In the genomic region with DNA sequence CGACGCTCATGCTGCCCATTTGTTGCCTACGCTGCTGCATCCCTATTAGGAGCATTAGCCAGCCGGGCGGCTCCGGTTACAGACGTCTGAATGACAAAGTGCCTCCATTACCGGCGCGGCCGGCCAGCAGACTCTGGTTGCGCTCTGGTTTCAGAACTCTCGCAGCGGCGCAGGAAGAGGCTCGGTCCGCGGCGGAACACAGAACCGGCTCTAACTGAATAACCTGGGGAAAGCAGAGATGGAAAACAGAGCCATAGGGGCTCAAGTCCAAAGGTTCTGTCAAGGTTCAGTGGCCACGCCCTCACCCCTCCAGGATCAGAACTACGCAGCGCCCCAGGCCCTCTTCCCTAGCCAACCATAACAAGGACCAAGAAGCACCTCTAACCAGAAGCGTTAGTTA, we compare ENCODE assay signal across 8 mouse cellular contexts. TPM values are rescaled to one million over a fixed set of nuclear protein-coding genes. Genes with fewer than 3 reads are reported as not detected.
A peak's percentile ranks its signal among the peaks of the same experiment; 100 is the strongest.
DNase-seq lines count a peak whose midpoint lies in the region; ATAC-seq and TF ChIP-seq lines count a peak whose summit lies in the region.

No protein-coding gene starts in this region.

- H3K9ac ChIP-seq in lung, embryonic 16.5 days (ENCODE audit: low read length): no peak overlapping the region
- H3K9ac ChIP-seq in forebrain, postnatal 0 days: no peak overlapping the region
- H3K9ac ChIP-seq in kidney, embryonic 16.5 days (replicated peaks; ENCODE audit: low read length): peak overlapping the region; percentile 64; the same call in 1 of the 2 replicates
- no peak overlapping the region for H3K9ac ChIP-seq in midbrain, embryonic 14.5 days (replicated peaks; ENCODE audit: low read length)

- H3K4me3 ChIP-seq in lung, embryonic 16.5 days (ENCODE audit: low read length): peak overlapping the region; percentile 33
- peak overlapping the region; percentile 45 for H3K4me3 ChIP-seq in forebrain, postnatal 0 days (ENCODE audit: low read depth, low read length)
- peak overlapping the region; percentile 51 for H3K4me3 ChIP-seq in kidney, embryonic 16.5 days (ENCODE audit: low read length)
- peak overlapping the region; percentile 47 for H3K4me3 ChIP-seq in midbrain, embryonic 14.5 days (replicated peaks; ENCODE audit: low read depth, low read length)

- peaks cover 78% of the 10 kb centered on the region for H3K27me3 ChIP-seq in lung, embryonic 16.5 days (ENCODE audit: control insufficient read depth, insufficient read depth, low read depth, low read length)
- peaks cover 55% of the 10 kb centered on the region for H3K27me3 ChIP-seq in forebrain, postnatal 0 days (ENCODE audit: insufficient read depth, low read length)
- H3K27me3 ChIP-seq in kidney, embryonic 16.5 days (ENCODE audit: insufficient read depth, low read length): peaks cover 60% of the 10 kb centered on the region
- H3K27me3 ChIP-seq in midbrain, embryonic 14.5 days (ENCODE audit: control insufficient read depth, insufficient read depth, low read length): peaks cover 62% of the 10 kb centered on the region

- no peaks in the 10 kb centered on the region for H3K36me3 ChIP-seq in lung, embryonic 16.5 days (ENCODE audit: control insufficient read depth, insufficient read depth, low read length)
- H3K36me3 ChIP-seq in forebrain, postnatal 0 days (ENCODE audit: insufficient read depth): no peaks in the 10 kb centered on the region
- H3K36me3 ChIP-seq in kidney, embryonic 16.5 days (ENCODE audit: insufficient read depth, low read length): no peaks in the 10 kb centered on the region
- no peaks in the 10 kb centered on the region for H3K36me3 ChIP-seq in midbrain, embryonic 14.5 days (ENCODE audit: control insufficient read depth, insufficient read depth, low read length)

- WGBS in lung, embryonic 16.5 days: 1% methylated on average over 24 of the region's 24 CpGs
- WGBS in forebrain, postnatal 0 days: 2% methylated on average over 24 of the region's 24 CpGs
- under 1% methylated on average over 24 of the region's 24 CpGs for WGBS in kidney, embryonic 16.5 days
- under 1% methylated on average over 24 of the region's 24 CpGs for WGBS in midbrain, embryonic 14.5 days

- no peak for ATAC-seq in lung, embryonic 16.5 days (ENCODE audit: low read depth)
- ATAC-seq in forebrain, postnatal 0 days: no peak
- peak; percentile 36; the same call in 1 of the 2 replicates for ATAC-seq in kidney, embryonic 16.5 days (ENCODE audit: low FRiP score, low TSS enrichment)
- no peak for ATAC-seq in midbrain, embryonic 14.5 days (ENCODE audit: low FRiP score, low TSS enrichment)

- no peak for TF ChIP-seq CTCF in forebrain, postnatal 0 days (IDR thresholded peaks at IDR 0.05; ENCODE audit: low read depth)

- peak overlapping the region; percentile 83 for H3K4me2 ChIP-seq in lung, embryonic 16.5 days (ENCODE audit: low read depth, low read length)
- H3K4me2 ChIP-seq in forebrain, postnatal 0 days (ENCODE audit: low read depth): peak overlapping the region; percentile 83
- H3K4me2 ChIP-seq in kidney, embryonic 16.5 days (replicated peaks; ENCODE audit: low read depth, low read length): peak overlapping the region; percentile 84
- peak overlapping the region; percentile 87 for H3K4me2 ChIP-seq in midbrain, embryonic 14.5 days (ENCODE audit: low read length)

- peaks cover 27% of the 10 kb centered on the region for H3K4me1 ChIP-seq in lung, embryonic 16.5 days (replicated peaks; ENCODE audit: control insufficient read depth, insufficient read depth, low read length)
- peaks cover 19% of the 10 kb centered on the region; the same call in 1 of the 2 replicates for H3K4me1 ChIP-seq in forebrain, postnatal 0 days (ENCODE audit: insufficient read depth)
- peaks cover 39% of the 10 kb centered on the region for H3K4me1 ChIP-seq in kidney, embryonic 16.5 days (ENCODE audit: insufficient read depth, low read length)
- peaks cover 22% of the 10 kb centered on the region for H3K4me1 ChIP-seq in midbrain, embryonic 14.5 days (ENCODE audit: control insufficient read depth, insufficient read depth, low read length)

- no peaks in the 10 kb centered on the region for H3K9me3 ChIP-seq in lung, embryonic 16.5 days (ENCODE audit: control insufficient read depth, low read length)
- no peaks in the 10 kb centered on the region for H3K9me3 ChIP-seq in forebrain, postnatal 0 days (ENCODE audit: low read length)
- H3K9me3 ChIP-seq in kidney, embryonic 16.5 days (ENCODE audit: low read length): no peaks in the 10 kb centered on the region
- H3K9me3 ChIP-seq in midbrain, embryonic 14.5 days (ENCODE audit: control insufficient read depth, low read length): no peaks in the 10 kb centered on the region

- no peak for DNase-seq in lung, adult 18-20 months
- DNase-seq in forebrain, postnatal 0 days: no peak
- peak; percentile 68 for DNase-seq in midbrain, embryonic 14.5 days
- no peak for DNase-seq in frontal cortex, postnatal 10 days (ENCODE audit: low spot score in 2 of 2)
- DNase-seq in layer of hippocampus, adult 8-10 months (ENCODE audit: low spot score in 2 of 2): no peak
- DNase-seq in ovary, postnatal 14 days (ENCODE audit: low spot score): no peak

- no peak overlapping the region for H3K27ac ChIP-seq in lung, embryonic 16.5 days (ENCODE audit: low read length)
- no peak overlapping the region for H3K27ac ChIP-seq in forebrain, postnatal 0 days (ENCODE audit: low read depth, low read length)
- H3K27ac ChIP-seq in kidney, embryonic 16.5 days (ENCODE audit: low read length): peak overlapping the region; percentile 26; the same call in 1 of the 2 replicates
- no peak overlapping the region for H3K27ac ChIP-seq in midbrain, embryonic 14.5 days (replicated peaks; ENCODE audit: low read depth, low read length)

RNA-seq across cellular contexts. Expression of gene Ngfr, which starts 2.3 kb away (rescaled TPM):
- polyA plus RNA-seq in lung, embryonic 16.5 days (2015; fragmentation: Nextera tagmentation; extraction: Ambion mirVana): 4.3 and 4.6 TPM in 2 replicates
- total RNA-seq in forebrain, postnatal 0 days (2014; rRNA removed): 5.8 and 8.2 TPM in 2 replicates
- polyA plus RNA-seq in forebrain, postnatal 0 days (2015; fragmentation: Nextera tagmentation; extraction: Ambion mirVana): 4.5 and 6.0 TPM in 2 replicates
- polyA plus RNA-seq in kidney, embryonic 16.5 days (2015; fragmentation: Nextera tagmentation; extraction: Ambion mirVana): 29.7 and 29.9 TPM in 2 replicates
- polyA plus RNA-seq in midbrain, embryonic 14.5 days (2014; fragmentation: Nextera tagmentation; extraction: Ambion mirVana): 8.4 and 13.7 TPM in 2 replicates
- 1 to 10 TPM; 1.9 to 2.8 (median 2.3) TPM for total RNA-seq in layer of hippocampus, adult 8-10 months (2022)
